Mouse (Mus musculus) hindbrain, embryonic 15.5 days (tissue): ENCODE measurements at regions not wholly inside any gene's neighbourhood (a gene's known extent, or its start where the extent isn't known, plus 50 kb on each side); places are given as distances from the start of the nearest gene placed in this dataset.
"Not testable (repeated sequence)": the region's sequence is repeated elsewhere in the genome, so short reads cannot be mapped to it uniquely, and the experiment has no call there.

Source experiments
- ATAC-seq: fragments of 200-750 bp; cut with Nextera tagmentation; 2 replicates; pipeline ENCODE4 v1.8.0; 2017; ENCODE audit warnings: low read depth, moderate number of reproducible peaks, moderate TSS enrichment; ENCODE audit not compliant: low FRiP score
- H3K27ac ChIP-seq: fragments of 300-500 bp; sonication (generic); replicated peaks from 2 replicates; pipeline ENCODE4 v1.5.1; 2015; ENCODE audit warnings: mild to moderate bottlenecking, inconsistent platforms
- H3K27me3 ChIP-seq: fragments of 300-500 bp; sonication (generic); 2 replicates; pipeline ENCODE4 v1.6.1; 2015; ENCODE audit warnings: control low read depth, inconsistent platforms
- H3K36me3 ChIP-seq: fragments of 300-500 bp; sonication (generic); 2 replicates; pipeline ENCODE4 v1.6.1; 2015; ENCODE audit warnings: control low read depth, inconsistent platforms
- H3K4me1 ChIP-seq: fragments of 300-500 bp; sonication (generic); replicated peaks from 2 replicates; pipeline ENCODE4 v1.6.1; 2015; ENCODE audit warnings: control low read depth, inconsistent platforms
- H3K4me2 ChIP-seq: fragments of 300-500 bp; sonication (generic); 2 replicates; pipeline ENCODE4 v1.6.1; 2015; ENCODE audit warnings: moderate library complexity, mild to moderate bottlenecking, inconsistent platforms
- H3K4me3 ChIP-seq: fragments of 300-500 bp; sonication (generic); 2 replicates; pipeline ENCODE4 v1.5.1; 2015; ENCODE audit warnings: mild to moderate bottlenecking, inconsistent platforms
- H3K9ac ChIP-seq: fragments of 300-500 bp; sonication (generic); 2 replicates; pipeline ENCODE4 v1.6.1; 2015; ENCODE audit warnings: inconsistent platforms
- H3K9me3 ChIP-seq: fragments of 300-500 bp; sonication (generic); 2 replicates; pipeline ENCODE4 v1.6.1; 2016; ENCODE audit warnings: control low read depth, inconsistent platforms
- WGBS: fragments of 180-500 bp; shearing (Covaris S2); methylation state at CpG from one replicate; pipeline ENCODE4 v1.1.7; 2015; 5-methylcytosine and 5-hydroxymethylcytosine counted together

DNA sequence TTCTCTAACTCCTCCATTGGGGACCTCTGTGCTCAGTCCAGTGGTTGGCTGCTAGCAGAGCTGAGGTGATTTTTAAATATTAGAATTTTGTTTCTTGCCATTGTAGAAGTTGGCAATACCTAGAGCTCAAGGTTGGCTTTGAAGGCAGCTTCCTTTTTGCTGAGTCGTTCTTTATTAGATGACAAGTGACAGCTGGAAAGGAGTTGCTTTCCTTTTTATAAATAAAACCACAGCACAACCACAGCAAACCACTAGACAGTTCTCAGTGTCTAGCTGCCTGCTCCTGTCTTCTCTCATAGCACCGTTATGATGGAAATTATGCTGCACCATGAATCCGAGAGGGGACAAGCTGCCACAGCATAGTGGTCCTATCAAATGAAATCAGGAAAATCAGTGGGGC lies 354.8 kb upstream of the Impg1 start:
- Histone ChIP-seq H3K9me3 (no peaks in the 10 kb centered on the region), H3K4me3 (no peak overlapping the region), H3K27me3 (no peaks in the 10 kb centered on the region), H3K4me1 (no peaks in the 10 kb centered on the region), H3K9ac (no peak overlapping the region), H3K4me2 (no peak overlapping the region), H3K36me3 (no peaks in the 10 kb centered on the region), H3K27ac (no peak overlapping the region)
- no peak for ATAC-seq
- WGBS: 92% methylated on average over 3 of the region's 3 CpGs

- no peak for ATAC-seq
- Histone ChIP-seq H3K4me2 (no peak overlapping the region), H3K27ac (no peak overlapping the region), H3K9me3 (no peaks in the 10 kb centered on the region), H3K27me3 (no peaks in the 10 kb centered on the region), H3K4me1 (no peaks in the 10 kb centered on the region), H3K4me3 (no peak overlapping the region), H3K36me3 (no peaks in the 10 kb centered on the region), H3K9ac (no peak overlapping the region)
- 90% methylated on average over 1 of the region's 1 CpGs for WGBS
Measured at GRCm38 (mm10) chr9:80819070-80819469, 353.8 kb upstream of the Impg1 start.

GRCm38 (mm10) chr9:80813921-80814320 lies 348.6 kb upstream of the Impg1 start:
- not testable (repeated sequence) for H3K4me1 ChIP-seq, H3K4me2 ChIP-seq, ATAC-seq, H3K27me3 ChIP-seq, H3K36me3 ChIP-seq, H3K9ac ChIP-seq, H3K27ac ChIP-seq, H3K4me3 ChIP-seq, H3K9me3 ChIP-seq
- WGBS: 88% methylated on average over 6 of the region's 6 CpGs

GRCm38 (mm10) chr9:80791523-80791922 lies 326.2 kb upstream of the Impg1 start:
- H3K27me3 ChIP-seq: no peaks in the 10 kb centered on the region
- H3K27ac ChIP-seq: no peak overlapping the region
- no peak overlapping the region for H3K4me3 ChIP-seq
- ATAC-seq: no peak
- H3K9me3 ChIP-seq: no peaks in the 10 kb centered on the region
- no peaks in the 10 kb centered on the region for H3K36me3 ChIP-seq
- no peaks in the 10 kb centered on the region for H3K4me1 ChIP-seq
- H3K4me2 ChIP-seq: no peak overlapping the region
- H3K9ac ChIP-seq: no peak overlapping the region
- WGBS: 66% methylated on average over 3 of the region's 3 CpGs

DNA sequence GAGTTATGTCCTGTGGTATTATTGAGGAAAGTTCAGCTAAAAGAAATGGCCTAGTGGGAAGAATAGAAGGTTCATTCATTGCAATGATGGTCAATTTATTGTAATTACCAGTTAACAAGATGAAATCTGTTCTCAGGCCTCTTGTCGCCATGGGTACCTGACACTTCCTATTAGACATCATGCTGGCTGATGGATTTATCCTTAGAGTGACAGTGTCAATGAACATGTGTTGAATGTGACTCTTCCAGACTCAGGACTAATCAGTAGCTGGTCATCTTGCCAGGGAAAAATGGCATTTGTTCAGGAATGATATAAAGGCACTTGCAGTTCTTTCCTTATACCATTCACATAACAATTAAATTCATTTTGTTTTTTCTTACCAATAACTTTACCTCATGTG lies 309.3 kb upstream of the Impg1 start:
- WGBS: 59% methylated on average over 1 of the region's 1 CpGs
- no peaks in the 10 kb centered on the region for H3K27me3 ChIP-seq
- no peak for ATAC-seq

GRCm38 (mm10) chr9:80735806-80736205 lies 270.5 kb upstream of the Impg1 start:
- not testable (repeated sequence) for ATAC-seq, H3K27ac ChIP-seq, H3K4me2 ChIP-seq, H3K36me3 ChIP-seq, H3K9me3 ChIP-seq, H3K4me1 ChIP-seq, H3K4me3 ChIP-seq, H3K9ac ChIP-seq, H3K27me3 ChIP-seq
- WGBS: 98% methylated on average over 9 of the region's 9 CpGs

More for the DNA sequence above, 309.3 kb upstream of the Impg1 start:
- Histone ChIP-seq H3K9ac (no peak overlapping the region), H3K4me2 (no peak overlapping the region), H3K4me1 (no peaks in the 10 kb centered on the region), H3K27ac (no peak overlapping the region), H3K9me3 (no peaks in the 10 kb centered on the region), H3K4me3 (no peak overlapping the region), H3K36me3 (no peaks in the 10 kb centered on the region)

- Histone ChIP-seq H3K36me3 (no peaks in the 10 kb centered on the region), H3K4me3 (no peak overlapping the region)
- no peak for ATAC-seq
Measured at GRCm38 (mm10) chr9:80732971-80733370, 267.7 kb upstream of the Impg1 start.

DNA sequence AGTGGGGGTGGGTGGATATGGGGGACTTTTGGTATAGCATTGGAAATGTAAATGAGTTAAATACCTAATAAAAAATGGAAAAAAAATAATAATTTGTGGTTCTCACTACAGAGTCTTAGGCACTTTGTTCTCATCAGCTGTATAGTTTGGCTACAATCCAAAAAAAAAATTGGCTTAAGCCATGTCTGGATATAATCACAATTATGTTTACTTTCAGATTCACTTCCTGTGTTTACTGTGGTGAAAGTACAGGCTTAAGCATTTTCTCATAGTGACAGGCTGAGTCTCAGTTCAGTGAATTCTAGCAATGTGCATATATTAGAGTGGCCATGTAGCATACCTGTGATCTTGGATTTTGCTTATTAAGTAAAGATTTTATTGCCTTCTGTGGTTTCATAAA lies 258.4 kb upstream of the Impg1 start:
- Histone ChIP-seq H3K4me3 (no peak overlapping the region), H3K9me3 (no peaks in the 10 kb centered on the region), H3K4me2 (no peak overlapping the region), H3K4me1 (no peaks in the 10 kb centered on the region), H3K36me3 (no peaks in the 10 kb centered on the region), H3K27me3 (no peaks in the 10 kb centered on the region), H3K27ac (no peak overlapping the region), H3K9ac (no peak overlapping the region)
- ATAC-seq: no peak

More at GRCm38 (mm10) chr9:80732971-80733370, 267.7 kb upstream of the Impg1 start:
- WGBS: 77% methylated on average over 1 of the region's 1 CpGs
- Histone ChIP-seq H3K27ac (no peak overlapping the region), H3K4me1 (no peaks in the 10 kb centered on the region), H3K27me3 (no peaks in the 10 kb centered on the region), H3K4me2 (no peak overlapping the region), H3K9ac (no peak overlapping the region), H3K9me3 (no peaks in the 10 kb centered on the region)

DNA sequence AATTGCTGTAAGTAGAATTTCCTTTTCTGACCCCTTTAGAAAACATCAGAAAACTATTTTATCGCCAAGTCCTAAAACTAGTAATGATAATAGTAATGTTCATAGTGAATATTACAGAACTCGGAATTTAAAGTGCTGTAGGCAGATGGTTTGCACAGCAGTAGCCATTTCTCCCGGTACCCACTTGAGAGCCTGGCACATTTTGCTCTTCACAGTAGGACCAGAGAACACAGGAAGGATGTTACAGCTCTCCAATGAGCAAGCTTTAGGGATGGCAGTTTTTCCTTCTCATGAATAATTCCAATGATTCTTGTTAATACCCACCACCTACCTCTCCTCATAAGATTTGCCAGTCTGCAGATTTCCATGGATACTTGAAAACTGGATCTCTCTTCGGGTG lies 253.2 kb upstream of the Impg1 start:
- Histone ChIP-seq H3K36me3 (no peaks in the 10 kb centered on the region), H3K4me1 (no peaks in the 10 kb centered on the region), H3K9me3 (no peaks in the 10 kb centered on the region), H3K4me3 (no peak overlapping the region), H3K4me2 (no peak overlapping the region), H3K9ac (no peak overlapping the region), H3K27ac (no peak overlapping the region), H3K27me3 (no peaks in the 10 kb centered on the region)
- 83% methylated on average over 4 of the region's 4 CpGs for WGBS
- ATAC-seq: no peak

GRCm38 (mm10) chr9:80709781-80710180 lies 244.5 kb upstream of the Impg1 start:
- Histone ChIP-seq H3K4me1 (no peaks in the 10 kb centered on the region), H3K9ac (no peak overlapping the region), H3K27ac (no peak overlapping the region), H3K36me3 (no peaks in the 10 kb centered on the region), H3K27me3 (no peaks in the 10 kb centered on the region), H3K4me3 (no peak overlapping the region), H3K4me2 (no peak overlapping the region), H3K9me3 (no peaks in the 10 kb centered on the region)
- ATAC-seq: no peak

DNA sequence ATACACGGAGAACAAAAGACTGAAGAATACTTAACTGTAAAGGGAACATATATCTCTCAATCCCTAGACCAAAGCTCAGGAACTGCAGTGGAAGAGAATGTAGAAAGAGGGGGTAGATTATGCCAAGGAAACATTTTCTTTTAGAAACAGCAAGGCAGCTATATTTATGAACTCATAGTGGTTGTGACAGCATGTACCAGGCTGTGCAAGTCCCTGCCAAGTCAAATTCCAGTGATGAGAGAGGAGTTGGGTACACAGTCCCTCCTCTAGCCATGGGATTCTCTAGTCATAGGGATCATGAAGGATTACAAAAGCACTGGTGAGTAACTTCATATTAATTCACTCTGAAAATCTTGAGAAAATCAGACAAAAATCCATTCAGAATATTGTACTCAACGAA lies 240.0 kb upstream of the Impg1 start:
- H3K4me1 ChIP-seq: no peaks in the 10 kb centered on the region
- no peak overlapping the region for H3K4me3 ChIP-seq
- H3K9me3 ChIP-seq: no peaks in the 10 kb centered on the region
- no peak overlapping the region for H3K4me2 ChIP-seq
- no peaks in the 10 kb centered on the region for H3K27me3 ChIP-seq
- no peak overlapping the region for H3K9ac ChIP-seq
- no peak for ATAC-seq
- no peaks in the 10 kb centered on the region for H3K36me3 ChIP-seq
- no peak overlapping the region for H3K27ac ChIP-seq
- WGBS: 78% methylated on average over 2 of the region's 2 CpGs

DNA sequence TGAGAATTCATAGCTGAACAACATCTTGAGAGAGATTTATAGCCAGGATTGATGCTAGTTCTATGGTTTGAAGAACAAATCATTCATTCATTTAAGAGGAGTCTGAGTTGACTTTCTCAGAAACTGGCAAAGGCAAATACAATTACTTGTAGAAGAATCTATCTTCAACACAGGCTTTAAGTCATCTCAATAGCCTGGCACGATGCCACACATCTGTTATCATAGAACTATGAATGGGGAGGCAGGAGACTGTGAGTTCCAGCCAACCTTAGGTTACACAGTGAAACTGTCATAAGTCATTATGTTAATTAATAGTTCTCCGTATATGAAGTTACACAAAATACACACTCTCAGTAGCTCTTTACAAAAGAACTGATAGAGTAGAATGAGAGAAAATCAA lies 231.9 kb upstream of the Impg1 start:
- Histone ChIP-seq H3K36me3 (no peaks in the 10 kb centered on the region), H3K4me2 (no peak overlapping the region), H3K9ac (no peak overlapping the region), H3K4me1 (no peaks in the 10 kb centered on the region), H3K27ac (no peak overlapping the region), H3K4me3 (no peak overlapping the region), H3K27me3 (no peaks in the 10 kb centered on the region), H3K9me3 (no peaks in the 10 kb centered on the region)
- no peak for ATAC-seq
- 77% methylated on average over 2 of the region's 2 CpGs for WGBS

DNA sequence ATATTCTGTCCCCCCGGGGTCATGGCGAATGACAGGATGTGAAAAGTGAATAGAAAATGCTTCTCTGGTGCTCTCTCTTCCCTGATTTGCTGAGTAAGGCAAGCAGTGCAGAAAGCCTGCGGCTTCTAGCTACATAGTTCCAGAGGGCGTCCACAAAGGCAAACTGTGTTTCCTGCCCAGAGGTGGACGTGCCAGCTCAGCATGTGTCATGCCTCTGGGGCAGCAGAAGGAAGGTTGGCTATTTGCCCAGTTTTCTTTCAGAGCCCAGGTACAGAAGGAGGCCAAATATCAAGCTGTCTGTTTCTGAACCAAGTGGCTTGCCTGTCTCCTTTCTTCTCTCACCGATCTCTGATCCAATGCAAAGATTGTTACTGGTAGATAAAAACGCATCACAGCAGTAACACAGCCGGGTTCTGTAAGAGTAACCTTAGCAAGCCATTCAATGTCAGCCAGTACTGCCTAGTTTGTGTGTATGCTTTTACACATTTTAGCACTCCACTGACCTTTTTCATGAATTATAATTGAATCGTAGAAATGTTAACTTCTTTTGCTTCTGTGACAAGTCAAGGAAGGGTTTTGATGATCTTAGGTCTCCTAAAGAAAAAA lies 223.3 kb upstream of the Impg1 start:
- ATAC-seq: peak; percentile 82
- peak overlapping the region; percentile 1; the same call in 1 of the 2 replicates for H3K27ac ChIP-seq
- 53% methylated on average over 9 of the region's 9 CpGs for WGBS

More for the DNA sequence above, 223.3 kb upstream of the Impg1 start:
- Histone ChIP-seq H3K36me3 (no peaks in the 10 kb centered on the region), H3K9me3 (no peaks in the 10 kb centered on the region), H3K27me3 (no peaks in the 10 kb centered on the region), H3K4me3 (no peak overlapping the region), H3K9ac (no peak overlapping the region), H3K4me1 (peaks cover 6% of the 10 kb centered on the region; the same call in 1 of the 2 replicates), H3K4me2 (peak overlapping the region; percentile 33)
